Mouse (Mus musculus) liver, adult 2 months (tissue): ENCODE data around the gene Nrp2. TPM values are rescaled to one million over a fixed set of nuclear protein-coding genes. Genes with fewer than 3 reads are reported as not detected.

ENCODE experiments used
- DNase-seq: peaks from one replicate; pipeline ENCODE4 v3.0.0-alpha.2; 2011; ENCODE audit warnings: low read depth, low spot score; ENCODE audit errors: extremely low read depth
- H3K27ac ChIP-seq: fragments of 200-500 bp; replicated peaks from 2 replicates; pipeline ENCODE4 v1.5.1; 2012; ENCODE audit warnings: low read depth, mild to moderate bottlenecking, control low read depth, inconsistent platforms, low read length; ENCODE audit not compliant: insufficient read depth
- H3K27me3 ChIP-seq: fragments of 200-500 bp; 2 replicates; pipeline ENCODE4 v1.6.1; 2012; ENCODE audit warnings: mild to moderate bottlenecking, moderate library complexity, low read length, inconsistent platforms; ENCODE audit not compliant: control insufficient read depth, insufficient read depth
- H3K36me3 ChIP-seq: fragments of 200-500 bp; 2 replicates; pipeline ENCODE4 v1.6.1; 2012; ENCODE audit warnings: low read length, inconsistent platforms; ENCODE audit not compliant: control insufficient read depth, insufficient read depth
- H3K4me1 ChIP-seq: fragments of 200-500 bp; 2 replicates; pipeline ENCODE4 v1.6.1; 2011; ENCODE audit warnings: low read length; ENCODE audit not compliant: control insufficient read depth, insufficient read depth
- H3K4me3 ChIP-seq: fragments of 200-500 bp; 2 replicates; pipeline ENCODE4 v1.5.1; 2011; ENCODE audit warnings: low read depth, mild to moderate bottlenecking, control low read depth, low read length, moderate library complexity; ENCODE audit not compliant: insufficient read depth
- H3K79me2 ChIP-seq: fragments of 200-500 bp; 2 replicates; pipeline ENCODE4 v1.6.1; 2012; ENCODE audit warnings: inconsistent platforms, mild to moderate bottlenecking, low read length, moderate library complexity; ENCODE audit not compliant: control insufficient read depth, insufficient read depth
- H3K9ac ChIP-seq: fragments of 200-500 bp; 2 replicates; pipeline ENCODE4 v1.6.1; 2012; ENCODE audit warnings: low read depth, mild to moderate bottlenecking, control low read depth, inconsistent platforms, low read length
- CTCF ChIP-seq: fragments of 200-500 bp; IDR thresholded peaks from 2 replicates; pipeline ENCODE4 v1.5.1; 2011; ENCODE audit warnings: low read depth, low read length, control low read depth
- POLR2A ChIP-seq: fragments of 200-500 bp; IDR thresholded peaks from 2 replicates; pipeline ENCODE4 v1.6.1; 2011; ENCODE audit warnings: low read length, control low read depth; ENCODE audit not compliant: insufficient read depth; ENCODE audit errors: extremely low read depth
- WGBS: fragments of 180-500 bp; shearing (Covaris S2); methylation state at CpG from one replicate; pipeline ENCODE4 v1.1.7; 2018; 5-methylcytosine and 5-hydroxymethylcytosine counted together
- polyA plus RNA-seq: library from polyadenylated mRNA; depleted of rRNA; stranded (reverse); fragments of >200 nt; gene quantifications from 2 replicates; pipeline ENCODE4 v1.2.3, GENCODE M21; 2012
- total RNA-seq: library from RNA; depleted of rRNA; stranded (reverse); fragments of >200 nt; gene quantifications from 2 replicates; pipeline ENCODE4 v1.2.3, GENCODE M21; 2014

The Nrp2 gene
- total and polyA plus RNA-seq, 2 experiments, result 3.2 to 11.4 TPM

GRCm38 (mm10) chr1:62850990-62851940 is 148.2 kb downstream of the Nrp2 start:
- Histone ChIP-seq H3K36me3 (no peaks in the 10 kb centered on the region), H3K79me2 (no peaks in the 10 kb centered on the region), H3K27me3 (no peaks in the 10 kb centered on the region), H3K4me1 (no peaks in the 10 kb centered on the region), H3K9ac (no peak overlapping the region), H3K27ac (no peak overlapping the region), H3K4me3 (no peak overlapping the region)
- no peak for TF ChIP-seq POLR2A
- TF ChIP-seq CTCF, result no peak
- DNase-seq, result no peak
- WGBS, result 72% methylated on average over 8 of the region's 8 CpGs

DNA sequence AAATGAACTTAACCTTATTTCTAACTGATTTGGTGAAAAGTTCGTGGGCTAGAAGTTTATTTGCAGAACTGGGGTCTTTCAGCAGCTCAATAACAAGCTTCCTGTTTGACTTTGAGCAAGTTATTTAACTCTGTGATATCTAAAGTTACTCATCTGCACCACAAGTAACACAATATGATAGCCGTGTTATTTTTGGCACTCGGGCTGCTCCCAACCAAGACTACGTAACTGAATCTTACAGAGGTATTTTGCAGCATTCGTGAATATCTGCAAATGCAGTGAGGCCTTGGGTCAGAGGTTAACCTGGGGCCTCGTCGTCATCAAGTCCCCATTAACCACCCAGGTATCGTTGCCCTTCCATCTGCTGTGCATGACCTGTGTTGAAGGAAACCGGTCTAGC is 150.3 kb downstream of the Nrp2 start:
- H3K9ac ChIP-seq, result no peak overlapping the region
- no peak overlapping the region for H3K4me3 ChIP-seq
- TF ChIP-seq CTCF, result no peak
- no peaks in the 10 kb centered on the region for H3K4me1 ChIP-seq
- no peaks in the 10 kb centered on the region for H3K79me2 ChIP-seq
- 73% methylated on average over 9 of the region's 9 CpGs for WGBS
- H3K27me3 ChIP-seq, result no peaks in the 10 kb centered on the region
- DNase-seq, result no peak
- H3K27ac ChIP-seq, result no peak overlapping the region
- no peaks in the 10 kb centered on the region for H3K36me3 ChIP-seq

DNA sequence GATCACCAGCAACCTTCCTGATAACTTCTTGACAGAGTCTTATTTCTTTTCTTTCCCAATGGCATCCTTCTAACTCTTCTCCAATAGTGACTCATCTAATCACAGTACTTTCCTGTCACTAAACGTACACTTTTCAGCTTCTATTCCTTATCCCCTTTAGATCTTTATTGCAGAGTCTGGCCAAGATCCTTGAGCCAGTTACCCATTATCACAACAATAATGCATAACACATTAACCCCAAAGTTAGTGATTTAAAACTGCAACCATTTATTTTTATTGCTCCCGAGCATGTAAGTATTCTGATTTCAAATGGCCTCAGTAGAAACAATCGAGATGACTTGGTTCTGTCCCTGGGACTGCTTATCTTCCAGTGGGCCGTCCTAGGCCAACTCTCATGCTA is 150.9 kb downstream of the Nrp2 start:
- Histone ChIP-seq H3K27me3 (no peaks in the 10 kb centered on the region), H3K36me3 (no peaks in the 10 kb centered on the region), H3K27ac (no peak overlapping the region), H3K4me3 (no peak overlapping the region), H3K9ac (no peak overlapping the region), H3K79me2 (no peaks in the 10 kb centered on the region), H3K4me1 (no peaks in the 10 kb centered on the region)
- WGBS, result 79% methylated on average over 4 of the region's 4 CpGs
- TF ChIP-seq POLR2A (no peak), CTCF (no peak)
- no peak for DNase-seq

GRCm38 (mm10) chr1:62859098-62859497 is 156.0 kb downstream of the Nrp2 start:
- Histone ChIP-seq H3K4me3 (no peak overlapping the region), H3K27me3 (no peaks in the 10 kb centered on the region; the same call in 1 of the 2 replicates), H3K36me3 (no peaks in the 10 kb centered on the region), H3K79me2 (no peaks in the 10 kb centered on the region), H3K4me1 (no peaks in the 10 kb centered on the region), H3K9ac (no peak overlapping the region), H3K27ac (no peak overlapping the region)
- WGBS, result 74% methylated on average over 2 of the region's 2 CpGs
- no peak for DNase-seq
- TF ChIP-seq POLR2A, result no peak
- TF ChIP-seq CTCF, result no peak

- no peaks in the 10 kb centered on the region for H3K36me3 ChIP-seq
- no peaks in the 10 kb centered on the region for H3K4me1 ChIP-seq
- TF ChIP-seq CTCF (no peak), POLR2A (no peak)
- no peak overlapping the region for H3K4me3 ChIP-seq
- no peak for DNase-seq
- H3K79me2 ChIP-seq, result no peaks in the 10 kb centered on the region
- 80% methylated on average over 9 of the region's 9 CpGs for WGBS
- no peaks in the 10 kb centered on the region; the same call in 1 of the 2 replicates for H3K27me3 ChIP-seq
- H3K27ac ChIP-seq, result no peak overlapping the region
- H3K9ac ChIP-seq, result no peak overlapping the region
Measured at GRCm38 (mm10) chr1:62859556-62860300, 156.6 kb downstream of the Nrp2 start.
